Mouse (Mus musculus) B cell, adult 2 months (primary cell): ENCODE measurements around the gene Coro7.

Source experiments
- DNase-seq, 2 experiments: peaks; one replicate each; pipeline ENCODE4 v3.0.0; 2022

Gene Coro7

DNA sequence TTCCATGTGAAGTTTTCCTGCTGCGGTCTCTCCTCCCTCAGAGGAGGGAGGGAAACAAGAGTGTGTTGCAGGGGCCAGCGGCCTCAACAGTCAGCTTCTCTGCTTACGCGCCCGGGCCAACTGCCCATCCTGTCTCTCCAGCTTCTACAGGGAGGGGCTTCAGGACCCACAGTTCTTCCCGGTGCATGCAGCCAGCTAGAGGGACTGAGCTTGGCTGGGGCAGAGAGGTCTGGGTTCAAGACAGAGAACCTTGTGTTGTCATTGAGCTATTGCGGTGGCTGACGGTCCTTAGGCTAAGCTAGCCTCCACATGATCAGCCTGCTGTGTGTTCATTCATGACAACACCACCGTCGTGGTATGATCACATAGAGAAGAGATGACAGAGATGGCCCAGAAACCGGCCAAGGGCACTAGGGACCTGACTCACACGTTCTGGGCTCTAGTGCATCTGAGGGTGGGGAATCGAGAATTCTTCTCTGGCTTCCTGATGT lies 31.9 kb downstream of the Coro7 start:
- DNase-seq, result no peak

DNA sequence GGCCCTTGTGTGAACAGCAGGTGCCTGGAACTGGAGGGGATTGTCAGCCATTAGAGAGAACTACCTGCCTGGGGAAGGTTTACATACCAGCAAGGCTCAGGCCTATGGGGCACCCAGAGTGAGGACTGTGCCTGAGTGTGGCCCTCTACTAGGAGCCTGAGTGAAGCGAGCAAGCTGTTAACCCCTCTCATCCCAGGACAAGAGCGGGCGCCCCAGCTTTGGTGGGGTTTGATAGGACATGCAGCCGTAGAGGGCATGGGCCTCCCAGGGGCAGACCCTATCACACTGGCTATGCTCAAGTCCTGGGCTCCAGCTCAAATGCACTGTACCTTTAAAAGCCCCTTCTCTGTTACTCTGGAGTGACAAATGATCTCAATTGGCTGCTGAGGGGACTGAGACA lies 32.7 kb downstream of the Coro7 start:
- no peak for DNase-seq

DNA sequence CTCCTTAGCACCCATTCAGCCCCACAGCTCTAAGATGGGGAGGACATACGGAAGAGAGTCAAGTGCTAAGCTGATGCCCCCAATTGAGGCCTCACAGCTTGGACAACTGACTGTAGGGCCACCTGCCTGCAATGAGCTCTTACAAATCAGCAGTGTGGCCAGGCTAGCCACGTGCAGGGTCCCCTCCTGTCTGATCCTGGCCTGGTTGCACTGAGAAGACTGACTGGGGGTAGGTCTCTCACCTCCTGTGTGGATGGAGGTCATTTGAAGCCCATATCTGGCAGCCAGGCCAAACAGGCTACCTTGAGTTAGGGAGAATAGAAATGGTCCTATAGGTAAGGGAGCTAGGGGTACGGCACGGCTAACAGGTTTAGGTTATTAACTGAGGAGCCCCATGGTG lies 33.7 kb downstream of the Coro7 start:
- DNase-seq, result no peak

DNA sequence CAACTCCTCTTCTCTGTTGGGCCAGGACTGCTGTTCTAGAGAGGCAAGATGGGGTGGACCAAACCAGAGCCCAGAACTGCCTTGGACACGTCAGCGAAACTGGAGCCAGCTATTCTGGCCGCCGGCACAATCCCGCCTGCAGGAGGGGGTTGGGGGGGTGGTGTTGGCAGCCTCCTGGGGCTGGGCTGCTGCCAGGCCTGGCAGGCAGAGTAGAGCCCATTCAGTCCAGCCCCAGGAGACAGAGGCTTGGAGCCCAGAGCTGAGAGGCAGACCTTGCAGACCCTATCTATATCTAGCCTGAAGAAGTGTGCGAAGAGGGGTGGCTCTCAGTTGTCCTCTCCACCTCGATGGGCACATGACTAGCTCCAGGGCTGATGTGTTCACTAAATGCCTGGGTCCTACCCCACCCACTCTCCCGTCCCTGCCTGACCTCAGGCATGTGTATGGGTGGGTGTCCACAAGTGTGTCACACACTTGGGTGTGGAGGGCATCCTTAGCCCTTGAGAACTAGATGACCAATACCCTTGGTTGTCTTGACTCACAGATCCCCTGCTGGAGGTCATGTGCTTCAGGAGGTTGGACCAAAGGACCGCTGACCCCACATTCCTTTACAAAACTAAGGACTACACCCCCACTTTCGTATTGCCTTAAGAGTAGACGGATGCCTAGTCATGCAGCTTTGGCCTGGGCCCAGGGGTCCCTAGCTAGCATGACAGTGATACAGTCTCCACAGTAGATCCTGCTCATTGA lies 35.7 kb downstream of the Coro7 start:
- no peak for DNase-seq

DNA sequence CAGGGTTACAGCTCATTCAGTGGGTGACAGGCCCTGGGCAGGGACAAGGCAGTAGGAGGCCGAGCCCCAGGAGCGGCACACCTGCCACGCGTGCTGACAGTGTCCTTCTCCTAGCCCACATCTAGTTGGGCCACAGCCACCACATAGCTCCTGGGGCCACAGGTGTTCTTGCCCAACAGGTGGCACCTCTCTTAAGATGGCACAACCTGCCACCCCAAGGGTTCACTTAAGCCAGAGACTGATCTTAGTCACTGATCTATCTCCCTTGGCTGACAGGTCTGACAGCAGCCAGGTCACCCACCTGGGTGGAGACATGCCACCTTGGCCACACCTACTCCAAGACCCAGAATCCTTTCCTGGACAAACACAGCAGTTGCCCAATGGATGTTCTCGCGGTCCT lies 36.6 kb downstream of the Coro7 start:
- DNase-seq, result no peak

DNA sequence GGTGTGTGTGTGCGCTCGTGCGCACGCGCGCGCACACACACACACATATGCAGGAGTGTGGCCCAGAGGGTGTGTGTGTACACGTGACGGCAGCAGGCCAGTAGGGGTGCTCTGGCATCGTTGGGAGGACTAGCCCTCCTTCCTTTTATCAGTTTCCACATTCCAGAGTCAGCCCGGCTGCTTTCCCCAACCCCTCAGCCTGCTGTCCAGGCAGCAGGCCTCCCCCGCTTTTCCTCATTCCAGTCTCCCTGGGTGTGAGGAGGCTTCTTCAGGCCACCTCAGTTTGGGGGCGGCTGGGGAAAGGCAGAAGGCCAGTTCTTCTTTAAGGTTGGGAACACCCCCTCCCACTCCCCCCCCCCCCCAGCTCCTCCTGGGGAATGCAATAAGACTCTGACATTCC lies 37.4 kb downstream of the Coro7 start:
- no peak for DNase-seq

DNA sequence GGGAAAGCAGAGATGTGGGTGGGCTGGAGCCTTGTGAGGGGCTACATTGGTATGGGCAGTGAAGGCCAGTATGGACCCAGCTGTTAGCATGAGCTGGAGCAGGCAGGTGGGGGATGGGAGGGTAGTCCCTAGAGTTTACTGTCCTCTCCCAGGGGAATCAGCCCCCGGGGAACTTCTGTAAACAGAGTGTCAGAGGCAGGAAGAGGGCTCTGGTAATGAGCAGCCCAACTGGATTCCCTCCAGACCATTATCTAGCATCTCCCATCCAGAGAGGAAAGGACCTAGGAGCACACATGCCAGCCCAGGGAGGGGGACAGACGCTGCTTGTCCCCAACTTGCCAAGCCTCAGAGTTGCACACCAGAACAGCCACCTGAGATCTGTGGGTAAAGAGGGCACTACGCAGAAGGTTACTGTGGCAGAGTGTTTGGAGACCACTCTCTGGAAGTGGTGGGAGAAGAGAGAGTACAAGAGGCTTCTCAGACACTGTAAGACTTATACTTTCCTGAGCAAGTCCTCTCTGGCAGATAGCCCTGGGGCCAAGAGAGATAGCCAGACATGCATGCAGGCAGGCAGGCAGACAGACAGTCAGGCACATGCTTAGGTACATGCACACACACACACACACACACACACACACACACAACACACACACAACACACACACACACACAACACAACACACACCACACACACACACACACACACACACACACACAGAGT lies 38.3 kb downstream of the Coro7 start:
- peak; percentile 52 to 54 for DNase-seq

DNA sequence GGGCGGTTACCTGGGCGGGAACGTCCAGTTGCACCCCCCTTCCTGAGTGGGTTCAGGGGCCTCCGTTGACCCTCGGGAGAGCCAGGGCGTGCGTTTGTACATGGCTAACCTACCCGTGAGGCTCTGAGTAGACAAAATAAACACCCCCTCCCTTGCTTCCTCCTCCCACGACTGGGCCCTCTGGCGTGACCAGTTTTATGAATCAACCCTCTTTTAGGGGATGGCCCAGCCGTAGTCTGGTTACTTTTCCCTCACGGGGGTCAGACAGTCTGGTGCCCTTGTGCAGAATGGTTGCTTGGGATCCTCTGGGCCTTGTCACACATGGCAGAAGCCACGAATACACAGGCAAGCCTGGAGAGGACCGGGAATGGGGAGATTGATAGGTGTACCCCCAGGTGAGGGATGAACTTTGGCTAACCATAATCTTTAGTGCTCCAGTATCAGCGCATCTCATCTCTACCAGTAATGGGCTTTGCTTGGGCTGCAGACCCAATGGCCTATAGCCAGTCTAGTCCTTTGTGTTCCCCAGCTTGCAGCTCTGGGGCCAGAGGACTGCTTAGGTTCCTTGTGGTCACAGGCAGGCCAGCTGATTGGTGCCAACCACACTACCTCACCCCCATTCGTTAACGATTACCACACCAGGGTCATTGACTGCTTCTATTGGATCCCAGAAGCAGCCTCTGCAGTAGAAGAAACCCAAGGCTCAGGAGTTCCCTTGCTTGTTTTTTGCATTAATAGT lies 39.1 kb downstream of the Coro7 start:
- DNase-seq, result peak; percentile 38 to 42

DNA sequence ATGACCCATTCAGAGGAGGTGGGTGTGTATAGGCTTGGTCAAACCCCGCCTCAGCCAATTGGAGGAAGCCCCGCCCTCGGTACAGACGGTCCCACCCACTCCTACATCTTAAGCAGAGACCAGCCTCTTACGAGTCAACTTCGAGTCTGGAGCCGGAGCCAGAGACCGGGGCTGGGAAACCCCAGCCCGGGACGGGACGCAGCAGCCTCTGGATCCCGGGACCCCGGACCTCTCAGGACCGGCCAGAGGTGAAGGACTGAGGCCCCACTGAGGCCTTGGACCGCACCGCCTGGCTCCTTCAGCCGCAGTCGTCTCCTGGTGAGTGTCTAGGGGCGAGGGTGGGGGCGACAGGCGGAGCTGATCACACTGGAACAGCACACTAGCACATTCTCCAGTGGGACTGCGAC lies 39.7 kb downstream of the Coro7 start, which contains the start of the genes Vasn and Dnaja3:
Gene Vasn (plus strand): TSS at position 111 of the 407 bp plus-strand sequence.
Gene Dnaja3 (plus strand): TSS at position 159 of the 407 bp plus-strand sequence.
- DNase-seq, result peak; percentile 47 to 49

DNA sequence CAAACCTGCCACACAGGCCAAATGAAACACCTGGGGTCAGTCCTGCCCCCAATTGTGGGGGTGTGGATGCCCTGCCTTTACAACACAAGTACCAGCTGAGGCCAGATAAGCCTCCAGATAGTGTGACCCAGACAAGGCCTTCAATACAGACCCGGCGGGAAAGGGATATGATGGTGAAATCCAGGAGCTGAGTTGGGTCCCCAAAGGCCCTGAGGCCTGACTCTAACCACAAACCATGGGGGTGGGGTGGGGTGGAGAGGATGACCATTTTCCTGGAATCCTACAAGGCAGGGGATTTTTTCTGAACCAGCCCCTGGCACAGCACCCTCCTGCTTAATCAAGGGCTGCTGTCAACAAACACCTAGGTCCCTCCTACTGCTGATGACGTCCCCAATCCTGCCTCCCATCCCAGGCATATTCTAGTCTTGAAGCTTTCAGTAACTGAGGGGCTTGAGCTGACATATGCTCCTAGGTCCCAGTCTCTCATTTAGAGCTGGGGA lies 40.6 kb downstream of the Coro7 start:
- DNase-seq, result no peak

DNA sequence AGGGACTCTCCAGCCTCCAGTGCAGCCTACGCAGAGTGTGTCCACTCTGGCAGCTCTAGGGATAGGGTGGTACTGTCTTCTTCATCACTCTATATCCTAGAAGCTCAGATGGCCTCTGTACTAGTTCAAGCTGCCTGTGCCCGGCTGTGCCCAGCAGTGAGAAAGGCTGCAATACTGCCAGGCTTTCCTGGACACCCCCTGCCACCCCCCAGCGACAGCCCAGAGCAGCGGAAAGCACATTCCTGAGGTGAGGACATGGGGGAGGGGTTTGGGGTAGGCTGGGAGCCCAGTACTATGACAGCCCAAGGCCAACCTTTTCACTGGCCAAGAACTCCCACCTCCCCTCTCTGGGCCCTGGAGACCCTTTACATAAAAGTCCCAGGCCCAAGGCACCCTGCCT lies 43.8 kb downstream of the Coro7 start:
- no peak for DNase-seq

DNA sequence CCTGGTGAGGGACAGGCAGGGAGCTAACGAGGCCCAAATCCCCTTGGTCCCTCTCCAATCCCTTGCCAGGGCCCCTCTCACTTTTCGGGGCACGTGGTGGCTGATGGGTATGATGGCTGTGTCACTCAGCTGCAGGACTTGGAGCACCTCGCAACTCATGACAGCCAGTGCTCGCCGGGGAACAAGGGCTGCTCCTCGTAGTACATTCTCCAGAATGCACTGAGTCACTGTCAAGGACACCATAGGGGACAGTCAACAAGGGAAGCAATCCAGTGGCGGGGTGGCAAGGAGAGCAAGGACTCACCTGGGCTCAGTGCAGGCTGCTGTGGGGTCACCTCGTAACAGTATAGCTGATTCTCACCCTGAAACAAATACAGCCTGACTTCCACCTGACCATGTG lies 44.9 kb downstream of the Coro7 start:
- DNase-seq, result no peak

DNA sequence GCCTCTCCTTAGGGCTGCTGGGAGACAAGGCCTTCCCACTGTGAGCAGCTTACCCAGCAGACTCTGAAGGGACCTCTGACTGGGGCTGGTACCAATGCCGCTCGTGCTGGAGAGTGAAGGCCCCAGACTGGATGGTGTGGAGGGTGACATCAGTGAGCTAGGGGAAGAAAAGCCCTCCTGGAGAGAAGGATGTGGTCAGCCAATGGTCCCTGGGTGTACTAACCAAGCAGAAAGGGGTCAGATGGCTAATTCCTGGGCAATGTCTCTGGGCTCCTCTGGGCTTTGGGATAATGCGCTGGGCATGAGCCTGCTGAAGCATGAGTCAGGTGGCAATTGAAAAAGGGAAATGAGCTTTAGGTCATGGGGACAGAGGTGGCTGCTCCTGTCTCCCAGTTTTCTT lies 45.9 kb downstream of the Coro7 start:
- no peak for DNase-seq

DNA sequence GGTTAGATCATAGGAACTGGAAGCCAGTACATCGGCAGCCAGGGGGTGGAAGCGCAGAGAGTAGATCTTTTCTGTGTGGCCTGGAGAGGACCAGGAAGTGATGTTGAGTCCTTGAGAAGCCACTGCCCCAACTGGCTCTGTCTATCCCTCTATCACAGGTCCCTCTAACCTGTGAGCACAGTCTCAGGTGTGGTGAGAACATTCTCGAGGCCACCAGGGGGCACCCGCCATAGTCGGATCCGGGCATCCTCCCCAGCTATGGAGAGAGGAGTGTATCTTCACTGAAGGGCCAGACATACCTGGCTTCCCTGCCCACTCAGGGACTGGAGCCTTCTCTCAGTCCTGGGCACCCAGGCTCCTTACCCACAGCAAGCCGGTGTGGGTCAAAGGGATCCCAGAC lies 47.5 kb downstream of the Coro7 start:
- peak; percentile 21 to 29 for DNase-seq

DNA sequence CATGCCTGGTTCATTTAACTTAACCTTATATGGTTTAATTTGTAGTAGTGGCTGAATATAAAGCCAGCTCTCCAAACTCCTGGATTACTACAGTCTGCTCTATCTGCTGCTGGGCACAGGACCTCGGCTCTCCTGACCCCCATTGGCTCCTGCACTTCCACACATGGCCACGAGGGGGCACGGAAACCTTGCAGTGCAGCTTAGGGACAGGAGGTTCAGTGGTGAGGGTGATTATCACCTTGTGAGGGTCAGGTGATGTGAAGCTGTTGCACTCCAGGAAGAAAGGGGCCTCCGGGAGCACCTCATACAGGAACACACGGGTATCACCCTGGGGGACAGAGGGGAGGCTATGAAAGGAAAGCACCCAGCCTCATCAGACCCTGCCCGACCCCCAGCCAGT lies 49.6 kb downstream of the Coro7 start:
- DNase-seq, result peak; percentile 91

DNA sequence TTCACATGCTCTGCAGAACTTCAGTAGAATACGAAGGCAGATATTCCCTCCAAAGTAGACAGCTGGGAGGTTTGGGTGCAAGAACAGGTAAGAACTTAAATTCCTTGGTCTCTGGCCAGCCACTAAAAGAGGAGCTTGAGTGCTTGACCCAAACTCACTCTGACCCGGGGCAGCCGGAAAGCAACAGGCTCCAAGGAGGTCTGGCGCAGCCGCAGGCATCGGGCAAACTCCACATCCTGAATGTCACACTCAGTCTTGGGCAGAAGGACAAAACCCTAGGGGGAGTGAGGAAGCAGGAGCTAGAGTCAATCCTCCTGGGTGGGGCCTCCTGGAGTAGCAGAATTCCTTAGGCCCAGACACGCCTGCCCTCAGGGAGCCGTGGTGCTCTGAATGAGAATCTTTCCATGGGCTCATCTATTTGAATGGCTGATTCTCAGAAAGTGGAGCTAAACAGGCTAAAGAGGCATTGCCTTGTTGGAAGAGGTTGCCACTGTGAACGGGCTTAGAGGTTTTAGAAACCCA lies 50.6 kb downstream of the Coro7 start:
- DNase-seq, result no peak

DNA sequence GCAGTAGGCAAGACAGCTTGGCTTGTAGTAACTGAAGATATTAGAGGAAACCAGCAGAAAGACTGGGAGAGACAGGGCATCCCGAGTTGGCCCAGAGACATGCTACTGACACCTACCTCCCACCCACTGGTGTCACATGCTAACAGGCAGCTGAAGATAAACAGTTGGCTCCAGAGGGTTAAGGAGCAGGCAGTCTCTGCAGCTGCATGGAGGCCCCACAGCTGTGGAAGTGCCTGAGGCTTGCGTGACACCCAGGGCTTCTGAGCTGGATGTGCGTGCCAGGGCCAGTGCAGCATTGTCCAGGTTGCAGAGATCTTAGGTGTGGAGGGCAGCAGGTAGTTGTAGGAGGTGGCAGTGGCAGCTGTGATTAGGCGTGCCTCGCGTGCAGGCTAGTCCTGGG lies 52.5 kb downstream of the Coro7 start:
- no peak for DNase-seq

DNA sequence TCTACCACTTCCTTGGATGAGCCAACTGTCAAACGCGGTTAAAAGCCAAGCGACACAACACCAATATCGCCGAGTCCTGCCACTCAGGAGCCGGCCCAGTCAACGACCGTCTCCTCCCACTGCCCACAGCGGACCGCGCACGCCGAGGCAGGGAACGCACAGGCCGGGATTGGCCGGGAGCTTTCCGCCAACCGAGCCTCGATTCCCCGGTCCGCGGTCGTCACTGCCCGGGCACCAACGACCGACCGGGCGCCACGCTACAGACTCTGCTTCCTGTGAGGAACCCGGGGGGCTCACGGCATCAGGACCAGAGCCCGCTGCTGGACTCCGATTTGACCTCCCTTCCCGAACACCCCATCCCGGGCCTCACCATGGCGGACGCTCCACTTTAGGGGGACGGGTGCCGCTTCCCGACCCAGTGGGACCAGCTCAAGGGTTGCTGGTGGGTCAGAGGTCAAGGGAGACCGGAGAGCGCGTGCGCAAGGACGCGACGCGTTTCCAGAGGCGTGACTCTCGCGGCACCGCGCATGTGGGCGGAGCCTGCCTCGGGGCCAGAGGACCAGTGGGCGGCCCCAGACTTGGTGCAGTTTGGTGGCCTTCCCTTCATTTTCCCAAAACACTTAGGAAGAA lies 55.0 kb downstream of the Coro7 start, which contains the start of gene Pam16:
Gene Pam16 (minus strand): TSS at position 508 of the 630 bp plus-strand sequence.
- DNase-seq, result peak; percentile 87 to 89

DNA sequence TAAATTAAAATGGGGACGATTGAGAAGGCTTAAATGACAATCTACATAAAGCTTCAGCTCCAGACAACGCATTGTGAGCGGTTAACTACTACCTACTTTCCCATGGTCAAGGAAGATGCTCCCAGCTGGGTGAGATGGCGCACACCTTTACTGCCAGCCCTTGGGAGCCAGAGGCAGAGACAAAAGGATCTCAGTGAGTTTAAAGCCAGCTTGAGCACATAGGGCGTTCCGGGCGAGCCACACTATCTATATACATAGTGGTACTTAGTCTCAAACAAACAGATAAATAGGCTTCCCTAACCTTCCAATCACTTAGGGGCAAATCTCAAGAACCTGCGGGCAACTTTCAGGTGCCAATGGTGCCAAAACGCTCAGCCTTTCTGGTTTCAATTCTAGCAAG lies 55.5 kb downstream of the Coro7 start:
- no peak for DNase-seq

DNA sequence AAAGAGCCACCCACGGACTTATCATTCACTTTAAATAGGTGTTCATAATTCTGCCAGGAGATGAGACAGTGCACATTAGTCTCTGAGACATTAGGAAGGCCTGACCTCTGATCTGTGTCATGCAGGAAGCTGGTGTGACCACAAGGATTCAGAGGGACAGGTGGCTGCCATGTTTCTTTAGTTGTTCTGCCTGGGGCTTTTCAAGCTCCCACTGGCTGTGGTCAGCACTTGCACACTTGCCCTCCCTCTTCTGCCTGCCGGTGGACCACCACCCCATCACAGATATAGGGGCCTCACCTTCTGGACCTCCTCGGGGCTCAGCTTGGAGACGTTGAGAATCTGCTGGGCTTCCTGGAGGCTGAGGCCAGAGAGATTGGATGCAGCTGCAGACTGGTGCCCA lies 62.7 kb downstream of the Coro7 start:
- DNase-seq, result no peak

DNA sequence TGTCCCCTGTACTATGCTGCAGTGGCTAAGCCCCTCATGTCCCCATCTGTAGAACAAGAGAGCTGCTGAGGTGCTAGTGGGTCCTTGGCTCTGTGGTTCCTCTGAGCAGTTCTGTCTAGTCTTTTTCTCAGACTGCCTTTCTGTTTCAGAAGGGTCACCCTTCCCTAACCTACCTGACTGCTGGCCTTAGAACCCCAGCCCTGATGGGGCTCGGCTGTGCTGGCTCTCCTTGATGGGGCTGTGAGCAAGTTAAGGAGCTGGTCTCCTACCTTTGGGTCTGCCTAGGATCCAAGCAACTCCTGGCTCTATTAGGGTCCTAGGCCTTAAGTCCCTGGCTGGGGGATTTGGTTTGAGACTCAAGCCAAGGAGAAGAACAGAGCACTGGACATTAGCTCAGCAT lies 64.3 kb downstream of the Coro7 start:
- DNase-seq, result no peak

DNA sequence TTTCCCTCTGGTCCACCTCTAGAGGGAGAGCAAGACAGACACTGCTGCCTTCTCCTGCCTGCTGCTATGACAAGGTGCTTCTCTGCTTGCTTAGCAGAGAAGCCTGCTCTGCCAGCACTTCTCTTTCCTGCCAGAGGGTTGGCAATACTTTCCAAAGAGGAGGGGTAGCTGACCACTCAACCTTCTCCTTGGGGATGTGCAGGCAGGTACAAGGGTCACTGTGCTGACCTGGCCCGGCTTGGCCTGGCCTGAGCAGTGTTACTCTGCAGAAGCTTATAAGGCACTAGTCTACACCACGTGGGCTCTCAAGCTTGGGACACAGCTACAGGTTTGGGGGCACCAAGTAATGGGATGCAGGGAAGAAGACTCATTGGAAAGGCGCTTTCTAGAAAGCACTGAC lies 64.9 kb downstream of the Coro7 start:
- DNase-seq, result no peak

DNA sequence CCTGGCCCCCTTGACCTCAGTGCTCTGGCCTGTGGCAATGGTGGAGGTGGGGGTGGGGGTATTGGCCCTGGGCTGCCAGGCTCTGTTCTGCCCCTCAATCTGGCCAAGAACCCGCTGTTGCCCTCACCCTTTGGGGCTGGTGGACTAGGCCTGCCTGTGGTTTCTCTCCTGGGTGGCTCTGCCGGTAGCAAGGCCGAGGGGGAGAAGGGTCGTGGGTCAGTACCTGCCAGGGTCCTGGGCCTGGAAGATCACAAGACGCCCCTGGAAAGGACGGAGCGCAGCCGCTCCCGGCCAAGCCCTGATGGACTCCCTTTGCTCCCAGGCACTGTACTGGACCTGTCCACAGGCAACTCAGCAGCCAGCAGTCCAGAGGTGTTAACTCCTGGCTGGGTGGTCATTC lies 65.8 kb downstream of the Coro7 start:
- DNase-seq, result no peak
